Mouse (Mus musculus) c-Kit-positive CD71-positive TER-119-positive erythroid progenitor cells, embryonic 14.5 days (primary cell): ENCODE results near the gene Myo9a.
"Not testable (repeated sequence)": the region's sequence is repeated elsewhere in the genome, so short reads cannot be mapped to it uniquely, and the experiment has no call there.

Experiments
- DNase-seq: peaks from one replicate; pipeline ENCODE4 v3.0.0-alpha.2; 2013; ENCODE audit warnings: low spot score

Myo9a gene

DNA sequence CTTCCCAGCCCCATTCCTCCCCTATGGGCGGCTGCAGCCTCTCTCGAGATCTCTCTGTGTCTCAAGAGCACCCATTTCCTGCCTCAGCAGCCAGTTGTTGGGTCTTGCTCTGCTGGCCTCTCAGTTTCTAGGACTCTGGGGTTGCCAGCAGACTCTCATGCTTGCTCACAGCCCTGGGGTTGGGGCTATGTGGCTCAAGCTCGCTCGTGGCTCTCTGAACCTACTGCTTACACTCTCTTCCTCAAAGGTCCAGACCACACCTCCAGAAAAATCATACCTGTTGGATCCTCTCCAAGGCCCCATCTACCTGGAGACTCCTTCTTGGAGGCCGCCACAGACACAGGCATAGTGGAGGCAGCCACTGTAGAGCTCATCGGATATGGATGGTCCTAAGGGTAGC is 198.8 kb downstream of the Myo9a start:
- DNase-seq, result no peak

DNA sequence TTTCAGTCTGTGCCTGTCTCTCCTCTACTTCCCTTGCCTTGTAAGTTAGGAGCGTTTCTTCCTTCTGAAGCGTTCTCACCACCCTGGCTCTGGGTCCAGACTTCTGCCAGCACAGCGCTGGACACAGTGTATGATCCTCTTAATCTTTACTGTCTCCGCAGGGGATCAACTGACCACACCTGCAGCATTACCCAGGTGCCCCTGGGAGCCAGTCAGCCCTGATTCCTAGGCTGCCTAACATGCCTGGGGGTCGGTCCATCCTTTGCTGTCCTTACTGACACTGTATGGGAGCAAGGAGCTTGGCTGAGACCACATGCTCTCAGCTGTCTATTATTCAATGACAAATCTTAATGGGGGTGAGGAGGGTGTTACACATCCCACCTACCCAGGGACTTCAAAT is 199.3 kb downstream of the Myo9a start:
- no peak for DNase-seq

DNA sequence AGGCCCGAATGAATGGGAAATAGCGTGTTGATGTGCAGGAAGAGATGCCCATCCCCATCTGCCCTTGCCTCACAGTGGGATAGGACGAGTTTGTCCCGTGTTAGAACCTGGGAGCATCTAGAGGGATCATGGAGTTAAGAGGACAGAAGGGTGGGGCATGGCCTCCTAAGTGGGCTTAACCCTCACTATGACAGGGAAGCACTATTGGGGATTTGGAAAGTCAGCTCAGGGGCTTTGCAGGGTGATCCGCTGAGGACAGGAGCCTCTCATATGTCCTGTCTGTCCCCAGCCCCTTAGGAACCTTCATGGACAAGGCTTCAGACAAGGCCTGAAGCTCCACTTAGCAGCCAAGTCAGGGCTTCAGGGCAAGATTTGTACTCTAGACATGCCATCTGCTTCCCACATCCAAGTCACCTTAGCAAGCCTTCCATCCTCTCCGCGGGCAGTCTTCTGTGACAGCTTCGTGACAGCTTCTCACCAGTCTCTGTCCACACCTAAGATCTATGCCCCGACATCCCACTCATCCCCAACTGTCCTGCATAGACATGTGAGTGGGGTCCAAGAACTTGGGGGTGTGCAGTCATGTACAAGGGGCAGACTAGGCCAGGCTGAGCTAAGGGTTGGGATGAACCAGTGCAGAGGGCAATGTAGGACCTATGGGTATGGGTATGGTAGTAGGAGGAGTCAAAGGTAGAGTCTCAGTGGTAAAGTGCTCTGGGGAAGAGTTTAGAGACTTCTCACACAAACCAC is 200.5 kb downstream of the Myo9a start:
- DNase-seq, result no peak

DNA sequence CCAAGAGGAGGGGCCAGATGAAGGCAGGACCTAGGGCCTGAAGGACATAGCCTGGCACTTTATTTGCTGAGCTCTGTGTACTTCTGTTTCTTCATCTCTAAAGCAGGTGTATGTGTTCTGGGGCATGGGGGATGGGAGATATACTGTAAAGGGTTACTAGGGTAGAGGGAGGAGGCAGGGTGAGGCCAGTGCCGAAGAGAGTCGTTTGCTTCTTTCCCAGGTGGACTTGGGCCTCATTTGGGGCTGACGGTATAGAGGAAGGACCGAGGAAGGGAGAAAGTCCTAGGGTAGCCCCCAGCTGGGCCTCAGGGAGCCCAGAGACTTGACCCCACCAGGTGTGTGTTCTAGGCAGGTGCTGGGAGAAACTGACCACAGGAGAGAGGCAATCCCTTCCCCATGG is 201.2 kb downstream of the Myo9a start:
- DNase-seq, result no peak

DNA sequence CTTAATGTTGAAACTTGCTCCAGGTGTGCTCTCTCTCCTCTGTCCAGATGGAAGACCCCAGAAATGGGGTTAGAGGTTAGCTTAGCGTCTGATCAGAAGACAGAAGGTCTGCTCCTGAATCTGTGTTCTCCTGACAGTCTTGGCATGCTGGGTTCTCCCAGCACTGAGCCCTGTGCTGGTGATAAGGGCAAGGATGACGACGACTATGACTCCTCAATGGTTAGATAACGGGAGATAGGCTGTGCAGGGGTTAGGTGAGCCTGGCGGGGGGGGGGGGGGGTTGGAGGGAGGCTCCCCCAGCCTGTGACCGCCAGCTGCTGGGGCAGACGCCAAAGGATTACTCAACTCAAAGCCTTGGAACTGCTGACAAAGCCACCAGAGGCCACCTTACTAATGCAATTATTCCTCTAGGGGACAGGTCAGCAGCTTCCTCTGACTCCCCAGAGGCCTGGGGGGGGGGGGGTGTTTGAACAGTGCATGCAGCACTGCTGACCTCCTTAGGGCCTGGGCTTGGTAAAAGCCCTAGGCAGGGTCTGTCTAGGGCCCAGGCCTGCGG is 201.9 kb downstream of the Myo9a start:
- no peak for DNase-seq

DNA sequence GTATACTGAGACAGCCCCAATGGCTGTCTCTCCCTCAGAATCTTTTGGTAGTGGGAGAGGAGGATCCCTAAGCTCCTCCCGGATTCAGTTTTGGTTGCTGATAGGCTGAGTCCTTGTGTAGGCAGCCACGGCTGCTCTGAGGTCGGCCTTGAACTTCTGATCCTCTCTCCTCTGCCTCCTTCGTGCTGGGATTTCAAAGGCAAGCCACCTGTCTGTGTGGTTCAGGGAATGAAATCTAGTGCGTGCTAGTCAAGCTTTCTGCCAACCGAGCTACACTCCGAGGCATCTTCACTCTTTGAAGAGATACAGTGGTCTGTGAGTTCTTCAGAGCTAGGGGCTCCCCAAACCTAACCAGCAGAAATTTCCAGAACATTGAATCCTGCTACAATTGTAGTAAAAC is 202.9 kb downstream of the Myo9a start:
- no peak for DNase-seq

DNA sequence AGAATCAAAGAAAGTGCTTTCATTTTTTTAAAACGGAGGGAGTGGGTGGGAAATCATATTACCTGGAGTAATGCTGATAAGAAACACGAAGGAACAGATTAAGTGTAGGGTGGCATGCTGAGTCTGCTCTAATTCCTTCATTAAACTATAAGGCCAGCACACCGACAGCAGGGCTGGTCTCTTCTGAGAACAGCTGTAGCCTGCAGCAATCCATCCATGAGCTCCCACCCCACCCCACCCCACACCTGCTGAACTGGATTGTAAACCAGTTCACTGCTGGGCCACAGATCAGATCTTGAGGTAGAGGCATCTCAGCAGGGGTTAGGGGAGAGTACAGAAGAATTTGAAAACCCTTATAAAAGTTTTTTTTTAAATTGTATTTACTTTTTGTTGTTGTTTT is 204.5 kb downstream of the Myo9a start:
- DNase-seq, result no peak

DNA sequence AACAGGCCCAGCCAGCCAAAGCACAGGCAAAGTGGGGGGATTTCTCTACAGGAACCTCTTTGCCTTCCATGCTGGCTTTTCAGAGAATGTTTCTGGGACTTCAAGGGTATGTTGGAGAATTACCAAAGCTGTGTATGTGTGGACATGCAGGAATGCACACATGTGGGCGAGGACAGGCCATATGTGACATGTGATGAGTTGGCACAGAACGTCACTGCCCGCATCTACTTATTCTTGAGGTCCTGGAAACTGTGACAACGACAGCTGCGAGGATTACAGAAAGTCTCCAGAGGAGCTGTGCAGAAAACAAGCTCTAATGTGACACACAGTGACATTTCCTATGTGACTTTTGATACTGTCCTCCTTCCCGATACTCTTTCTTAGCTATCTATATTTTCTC is 205.0 kb downstream of the Myo9a start:
- DNase-seq, result no peak

DNA sequence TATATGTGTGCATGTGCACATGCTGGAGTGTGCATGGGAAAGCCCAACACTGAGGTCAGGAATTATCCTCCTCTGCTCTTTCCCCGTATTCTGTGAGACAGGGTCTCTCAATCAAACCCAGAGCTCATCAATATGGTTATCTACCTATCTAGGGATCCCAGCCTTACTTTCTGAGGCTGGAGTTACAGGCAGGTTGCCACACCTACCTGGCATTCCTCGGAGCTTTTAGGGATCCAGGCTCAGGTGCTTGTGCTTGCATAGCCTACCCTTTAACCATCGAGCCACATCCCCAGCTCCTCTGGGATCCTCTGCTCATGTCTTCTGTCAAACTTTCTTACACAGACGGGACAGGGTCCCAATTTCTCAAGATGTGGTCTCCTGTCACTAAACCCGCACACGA is 205.8 kb downstream of the Myo9a start:
- no peak for DNase-seq

DNA sequence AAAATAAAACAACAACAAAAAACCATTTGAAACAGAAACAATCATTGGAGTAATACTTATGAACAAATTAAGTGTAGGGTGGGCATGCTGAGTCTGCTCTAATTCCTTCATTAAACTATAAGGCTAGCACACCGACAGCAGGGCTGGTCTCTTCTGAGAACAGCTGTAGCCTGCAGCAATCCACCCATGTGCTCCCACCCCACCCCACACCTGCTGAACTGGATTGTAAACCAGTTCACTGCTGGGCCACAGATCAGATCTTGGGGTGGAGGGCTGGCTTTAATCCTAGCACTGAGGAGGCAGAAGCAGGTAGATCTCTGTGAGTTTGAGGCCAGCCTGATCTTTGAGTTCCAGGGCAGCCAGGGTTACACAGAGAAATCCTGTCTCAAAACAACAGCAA is 207.4 kb downstream of the Myo9a start:
- DNase-seq, result not testable (repeated sequence)

DNA sequence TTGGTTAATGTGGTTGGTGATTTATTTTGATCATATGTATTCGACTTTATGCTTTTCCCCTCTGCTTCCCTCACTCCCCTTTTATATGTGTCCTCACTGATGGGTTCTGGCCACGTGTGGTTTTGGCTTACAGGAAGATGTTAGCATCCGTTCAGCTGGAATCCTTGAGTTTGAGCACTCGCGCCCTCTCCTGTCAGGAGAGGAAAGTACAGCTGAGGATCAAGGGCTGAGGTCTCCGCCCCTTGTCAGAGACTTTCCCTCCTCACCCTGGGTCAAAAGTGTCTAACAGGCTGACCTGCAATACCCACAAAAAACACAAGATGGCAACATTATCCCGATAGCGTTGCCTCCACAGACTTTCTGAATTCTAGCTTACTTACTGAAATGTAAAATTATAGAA is 208.6 kb downstream of the Myo9a start:
- DNase-seq, result peak; percentile 58

DNA sequence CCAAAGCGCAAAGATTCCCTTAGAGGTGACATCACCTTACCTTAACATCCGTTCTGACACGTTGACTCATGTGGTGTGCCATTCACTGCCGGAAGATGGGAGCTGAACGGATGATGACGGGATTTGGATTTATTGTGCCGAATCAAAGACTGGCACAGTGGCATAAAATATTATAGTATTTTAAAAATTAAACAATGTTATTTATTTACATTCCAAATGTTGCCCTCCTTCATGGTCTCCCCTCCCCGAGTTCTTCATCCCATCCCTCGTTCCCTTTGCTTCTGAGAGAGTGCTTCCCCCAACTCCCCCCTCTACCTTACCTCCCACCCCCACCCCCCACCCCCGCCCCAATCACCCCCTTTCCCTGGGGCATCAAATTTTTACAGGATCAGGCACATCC is 209.9 kb downstream of the Myo9a start, which contains the start of gene Nr2e3:
Gene Nr2e3, minus strand, starts transcription at position 101 of the 400 bp plus-strand sequence.
- no peak for DNase-seq

DNA sequence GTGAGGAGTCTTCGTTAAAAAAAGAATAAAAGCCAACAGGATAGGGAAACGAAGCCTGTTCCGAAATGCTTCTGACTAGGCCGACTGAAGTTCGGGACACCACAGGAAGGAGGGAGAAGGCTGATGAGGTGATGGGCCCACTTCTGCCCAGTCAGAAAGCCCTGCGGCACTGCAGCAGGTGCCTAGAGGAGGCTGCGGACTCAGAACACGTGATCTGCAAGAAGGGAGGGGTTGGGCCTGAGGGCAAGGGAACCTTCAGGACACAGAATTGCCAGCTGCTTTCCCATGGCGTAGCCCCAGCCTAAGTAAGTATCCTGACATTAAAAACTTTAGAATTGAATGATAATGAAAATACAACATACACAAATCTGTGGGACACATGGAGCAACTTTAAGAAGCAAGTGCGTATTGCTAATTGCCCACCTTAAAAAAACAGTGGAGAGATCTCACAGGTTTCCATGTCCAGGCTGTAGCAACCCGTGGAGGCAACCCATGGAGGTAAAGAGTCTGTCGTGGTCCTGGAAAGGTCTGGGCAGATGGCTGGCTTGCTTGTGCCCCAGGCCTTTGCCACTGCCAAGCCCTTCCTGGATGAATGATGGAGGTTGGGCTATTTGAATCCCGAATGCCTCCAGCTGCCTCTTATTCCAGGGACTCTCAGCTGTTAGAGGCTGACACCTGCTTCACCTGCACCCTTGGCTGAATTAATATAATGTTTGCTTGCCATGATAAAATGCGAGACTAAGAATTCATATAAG is 210.7 kb downstream of the Myo9a start:
- no peak for DNase-seq

DNA sequence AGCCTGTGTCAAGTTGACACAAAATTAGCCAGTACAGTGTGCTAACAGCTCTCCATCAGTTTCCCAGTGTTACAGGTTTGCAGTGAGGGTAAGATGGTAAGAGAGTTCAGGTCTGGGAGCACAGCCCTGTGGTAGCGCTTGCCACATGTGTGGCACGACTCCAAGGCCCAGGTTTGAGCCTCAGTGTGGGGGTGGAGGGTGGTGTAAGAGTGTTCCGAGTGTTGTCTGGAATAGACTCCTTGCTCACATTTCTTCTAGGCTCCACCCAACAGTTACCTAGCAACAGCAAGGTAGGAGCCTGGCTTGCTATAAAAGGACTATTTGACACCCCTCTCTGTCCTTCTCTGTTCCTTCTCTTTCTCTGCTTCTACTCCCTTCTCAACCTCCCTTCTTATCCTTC is 213.7 kb downstream of the Myo9a start:
- no peak for DNase-seq

DNA sequence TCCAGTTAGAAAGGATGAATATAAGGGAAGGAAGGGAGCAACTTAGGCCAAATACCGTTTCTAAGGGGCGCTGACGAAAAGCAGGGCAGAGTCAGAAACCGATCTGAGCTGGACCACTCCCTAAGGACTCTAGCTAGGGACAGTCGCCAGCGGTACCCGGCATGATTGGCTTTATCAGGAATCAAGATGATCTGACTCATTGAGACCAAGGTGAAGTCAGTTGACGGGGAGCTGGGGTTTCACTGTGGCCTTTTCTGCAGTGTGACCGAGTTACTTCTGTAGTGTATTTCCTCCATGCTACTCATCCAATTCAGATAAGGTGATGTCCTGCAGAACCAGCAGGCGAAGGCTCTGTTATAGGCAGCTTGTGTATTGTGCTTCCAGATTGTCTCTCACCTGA is 214.3 kb downstream of the Myo9a start:
- no peak for DNase-seq

DNA sequence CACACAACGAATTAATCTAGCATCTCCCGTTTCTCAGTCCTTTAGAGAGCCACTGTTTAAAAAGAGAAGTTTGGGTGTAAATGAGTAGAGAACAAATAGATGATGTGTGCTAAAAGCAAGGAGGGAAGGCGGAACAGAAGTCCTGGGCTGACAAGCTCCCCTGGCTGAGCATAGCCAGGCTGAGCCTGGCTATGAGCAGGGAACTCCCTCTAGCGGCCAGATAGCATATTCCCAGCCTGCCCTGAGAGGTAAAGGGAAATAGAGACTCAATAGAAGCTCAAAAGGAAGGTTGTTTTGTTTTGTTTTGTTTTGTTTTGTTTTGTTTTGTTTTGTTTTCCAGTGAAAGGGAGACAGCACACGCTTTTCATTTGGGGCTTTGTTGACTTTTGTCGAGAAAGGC is 218.7 kb downstream of the Myo9a start:
- peak; percentile 37 for DNase-seq

DNA sequence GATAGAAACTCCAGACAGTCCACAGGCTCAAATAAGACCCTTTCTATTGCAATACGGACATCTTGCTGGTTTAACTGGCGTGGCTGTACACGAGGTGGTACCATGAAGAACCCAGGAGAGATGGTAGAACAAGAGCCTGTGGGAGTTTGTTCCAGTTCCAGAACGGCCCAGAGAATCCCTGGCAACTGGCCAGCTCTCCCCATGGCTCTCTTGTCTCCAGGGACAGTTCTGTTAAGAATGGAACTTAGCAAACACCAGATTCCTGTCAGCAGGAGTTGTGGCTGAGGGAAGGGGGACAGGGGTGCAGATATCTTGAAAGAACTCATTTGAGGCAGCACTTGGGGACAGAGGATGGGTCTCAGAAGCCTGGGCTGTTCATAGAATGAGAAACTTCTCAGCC is 220.6 kb downstream of the Myo9a start:
- no peak for DNase-seq
